Mouse (Mus musculus) liver, embryonic 16.5 days (tissue): ENCODE measurements at regions not wholly inside any gene's neighbourhood (a gene's known extent, or its start where the extent isn't known, plus 50 kb on each side); places are given as distances from the start of the nearest gene placed in this dataset.
A peak's percentile ranks its signal among the peaks of the same experiment; 100 is the strongest.
"Not testable (repeated sequence)": the region's sequence is repeated elsewhere in the genome, so short reads cannot be mapped to it uniquely, and the experiment has no call there.

Source experiments
- ATAC-seq: fragments of 200-750 bp; cut with Nextera tagmentation; 2 replicates; pipeline ENCODE4 v1.8.0; 2017; ENCODE audit warnings: low read depth, mild to moderate bottlenecking, moderate number of reproducible peaks, moderate library complexity
- H3K27ac ChIP-seq: fragments of 300-500 bp; sonication (generic); 2 replicates; pipeline ENCODE4 v1.5.1; 2014; ENCODE audit warnings: mild to moderate bottlenecking, low read length
- H3K27me3 ChIP-seq: fragments of 300-500 bp; sonication (generic); 2 replicates; pipeline ENCODE4 v1.6.1; 2014; ENCODE audit warnings: low read depth, low read length, mixed read lengths; ENCODE audit not compliant: control insufficient read depth, insufficient read depth
- H3K36me3 ChIP-seq: fragments of 300-500 bp; sonication (generic); 2 replicates; pipeline ENCODE4 v1.6.1; 2014; ENCODE audit warnings: mild to moderate bottlenecking; ENCODE audit not compliant: control insufficient read depth, insufficient read depth
- H3K4me1 ChIP-seq: fragments of 300-500 bp; sonication (generic); 2 replicates; pipeline ENCODE4 v1.6.1; 2014; ENCODE audit warnings: low read depth, low read length, mixed read lengths; ENCODE audit not compliant: control insufficient read depth
- H3K4me2 ChIP-seq: fragments of 300-500 bp; sonication (generic); 2 replicates; pipeline ENCODE4 v1.6.1; 2014; ENCODE audit warnings: low read depth, low read length, mixed read lengths
- H3K4me3 ChIP-seq: fragments of 300-500 bp; sonication (generic); 2 replicates; pipeline ENCODE4 v1.5.1; 2014; ENCODE audit warnings: low read depth, mild to moderate bottlenecking, low read length
- H3K9ac ChIP-seq: fragments of 300-500 bp; sonication (generic); 2 replicates; pipeline ENCODE4 v1.6.1; 2014; ENCODE audit warnings: low read depth, low read length
- H3K9me3 ChIP-seq: fragments of 300-500 bp; sonication (generic); replicated peaks from 2 replicates; pipeline ENCODE4 v1.6.1; 2016; ENCODE audit warnings: low read length; ENCODE audit not compliant: control insufficient read depth
- WGBS: fragments of 180-500 bp; shearing (Covaris S2); extraction: QIAGEN DNeasy Blood & Tissue Kit; methylation state at CpG from one replicate; pipeline ENCODE4 v1.1.7; 2014; ENCODE audit not compliant: insufficient replicate concordance; 5-methylcytosine and 5-hydroxymethylcytosine counted together

DNA sequence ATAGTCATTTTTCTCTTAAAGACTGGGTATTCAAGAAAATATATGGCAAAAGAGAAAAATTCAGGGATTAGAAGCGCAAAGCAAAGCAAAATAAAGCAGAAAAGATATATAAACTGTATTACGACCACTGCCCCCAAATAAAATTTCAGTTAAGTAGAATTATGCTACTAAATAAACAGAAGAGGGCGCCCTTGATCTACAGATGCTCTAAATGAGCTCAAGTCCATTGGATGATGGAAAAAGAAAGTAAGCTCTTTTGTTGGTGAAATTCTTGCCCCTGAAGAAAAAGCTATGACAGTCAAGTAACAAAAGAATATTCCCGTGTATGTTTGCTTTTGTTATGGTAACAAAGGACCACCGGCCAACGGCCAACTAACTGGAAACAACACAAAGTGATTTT is 165.5 kb upstream of the Stk26 start:
- Histone ChIP-seq H3K27me3 (no peaks in the 10 kb centered on the region), H3K9ac (no peak overlapping the region), H3K36me3 (no peaks in the 10 kb centered on the region), H3K4me1 (no peaks in the 10 kb centered on the region), H3K27ac (no peak overlapping the region), H3K4me2 (no peak overlapping the region), H3K4me3 (no peak overlapping the region), H3K9me3 (no peaks in the 10 kb centered on the region)
- no peak for ATAC-seq
- WGBS, result 23% methylated on average over 6 of the region's 6 CpGs

DNA sequence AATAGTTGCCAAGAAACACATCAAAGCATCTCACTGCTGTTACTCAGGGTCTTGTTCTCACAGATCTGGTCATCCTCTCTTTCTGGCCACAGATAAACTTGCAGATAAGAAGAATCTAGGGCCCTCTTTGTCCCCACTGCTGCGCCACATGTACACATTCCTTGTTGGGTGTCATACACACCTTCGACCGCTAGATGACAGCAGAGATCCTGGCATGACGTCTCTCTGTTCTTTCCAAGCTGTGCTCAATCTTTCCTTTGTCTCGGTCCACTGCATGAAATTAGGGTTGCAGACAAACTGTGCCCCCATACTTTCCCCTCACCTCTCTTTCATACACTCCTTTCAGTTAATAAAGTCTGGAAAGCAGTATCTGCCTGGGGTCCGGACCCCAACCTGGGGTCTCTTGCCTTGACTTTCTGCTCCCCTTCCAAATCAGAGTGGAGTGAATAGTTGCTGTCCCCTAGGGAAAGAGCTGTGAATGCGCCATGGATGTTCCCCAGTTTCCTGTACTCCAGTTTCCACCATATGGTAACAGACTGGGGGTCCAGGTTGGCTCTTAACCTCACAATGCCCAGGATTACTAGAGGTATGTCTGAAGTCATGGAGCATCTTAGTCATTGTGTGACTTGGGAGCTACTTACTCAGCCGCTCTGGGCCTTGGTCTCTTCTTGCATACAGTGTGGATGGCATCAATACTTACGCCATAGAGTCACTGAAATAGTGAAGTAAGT is 182.8 kb upstream of the Stk26 start:
- no peak for ATAC-seq
- H3K27ac ChIP-seq, result no peak overlapping the region
- H3K4me1 ChIP-seq, result no peaks in the 10 kb centered on the region
- no peaks in the 10 kb centered on the region for H3K9me3 ChIP-seq
- H3K36me3 ChIP-seq, result no peaks in the 10 kb centered on the region
- H3K27me3 ChIP-seq, result no peaks in the 10 kb centered on the region
- WGBS, result 29% methylated on average over 9 of the region's 9 CpGs
- no peak overlapping the region for H3K9ac ChIP-seq
- H3K4me2 ChIP-seq, result no peak overlapping the region
- H3K4me3 ChIP-seq, result no peak overlapping the region

DNA sequence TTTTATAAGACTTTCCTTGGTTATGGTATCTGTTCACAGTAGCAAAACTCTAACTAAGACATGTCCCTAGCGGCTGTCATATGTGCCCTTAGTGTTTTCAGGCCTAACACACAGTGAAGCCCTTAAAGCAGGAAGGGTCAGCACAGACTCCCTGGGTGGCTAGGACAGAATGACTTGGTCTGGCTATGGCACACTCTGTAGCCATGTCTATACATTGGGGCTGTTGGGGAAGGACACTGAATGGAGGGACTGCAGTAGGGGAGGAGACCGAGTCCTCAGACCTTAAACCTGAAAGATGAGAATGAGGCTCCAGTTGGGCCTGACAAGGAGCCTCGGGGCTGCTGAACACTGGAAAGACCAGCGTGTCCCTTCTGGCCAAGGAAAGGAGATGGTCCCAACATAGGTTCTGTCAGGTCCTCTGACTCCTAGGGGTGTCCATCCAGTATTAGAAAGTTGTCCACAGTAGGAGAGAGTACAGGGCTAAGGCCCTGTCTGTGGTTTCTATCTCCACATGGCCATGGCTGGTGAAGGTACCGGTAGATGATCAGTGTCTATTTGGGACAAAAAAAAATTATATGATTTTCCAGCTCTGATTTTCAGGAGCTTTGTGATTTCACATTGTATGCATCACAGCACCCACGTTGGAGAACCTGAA is 183.5 kb upstream of the Stk26 start:
- Histone ChIP-seq H3K9ac (no peak overlapping the region), H3K4me1 (no peaks in the 10 kb centered on the region), H3K9me3 (no peaks in the 10 kb centered on the region), H3K36me3 (no peaks in the 10 kb centered on the region), H3K4me3 (no peak overlapping the region), H3K4me2 (no peak overlapping the region), H3K27ac (no peak overlapping the region), H3K27me3 (no peaks in the 10 kb centered on the region)
- WGBS, result 42% methylated on average over 6 of the region's 6 CpGs
- no peak for ATAC-seq

DNA sequence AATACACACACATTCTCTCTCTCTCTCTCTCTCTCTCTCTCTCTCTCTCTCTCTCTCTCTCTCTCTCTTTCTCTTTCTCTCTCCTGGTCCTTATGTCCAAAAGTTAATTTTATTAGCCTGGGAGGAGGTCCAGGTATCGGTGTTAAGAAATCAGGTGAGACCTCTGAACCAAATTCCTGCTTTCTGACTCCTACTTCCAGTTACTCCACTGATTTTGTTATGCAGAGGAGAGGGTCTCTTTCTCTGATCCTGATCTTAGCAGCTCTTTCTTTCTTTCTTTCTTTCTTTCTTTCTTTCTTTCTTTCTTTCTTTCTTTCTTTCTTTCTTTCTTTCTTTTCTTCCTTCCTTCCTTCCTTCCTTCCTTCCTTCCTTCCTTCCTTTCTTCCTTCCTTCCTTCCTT is 185.5 kb upstream of the Stk26 start:
- not testable (repeated sequence) for H3K9me3 ChIP-seq, H3K9ac ChIP-seq
- 82% methylated on average over 1 of the region's 1 CpGs for WGBS

GRCm38 (mm10) chrX:50641347-50641746 is 199.5 kb upstream of the Stk26 start:
- Histone ChIP-seq H3K9me3 (no peaks in the 10 kb centered on the region), H3K4me3 (no peak overlapping the region), H3K27ac (no peak overlapping the region), H3K9ac (no peak overlapping the region), H3K4me1 (no peaks in the 10 kb centered on the region), H3K27me3 (no peaks in the 10 kb centered on the region), H3K4me2 (no peak overlapping the region), H3K36me3 (no peaks in the 10 kb centered on the region)
- WGBS, result 41% methylated on average over 4 of the region's 4 CpGs
- no peak for ATAC-seq

More for the DNA sequence above, 185.5 kb upstream of the Stk26 start:
- not testable (repeated sequence) for H3K4me1 ChIP-seq, H3K27ac ChIP-seq, H3K27me3 ChIP-seq, H3K36me3 ChIP-seq, ATAC-seq, H3K4me2 ChIP-seq, H3K4me3 ChIP-seq

DNA sequence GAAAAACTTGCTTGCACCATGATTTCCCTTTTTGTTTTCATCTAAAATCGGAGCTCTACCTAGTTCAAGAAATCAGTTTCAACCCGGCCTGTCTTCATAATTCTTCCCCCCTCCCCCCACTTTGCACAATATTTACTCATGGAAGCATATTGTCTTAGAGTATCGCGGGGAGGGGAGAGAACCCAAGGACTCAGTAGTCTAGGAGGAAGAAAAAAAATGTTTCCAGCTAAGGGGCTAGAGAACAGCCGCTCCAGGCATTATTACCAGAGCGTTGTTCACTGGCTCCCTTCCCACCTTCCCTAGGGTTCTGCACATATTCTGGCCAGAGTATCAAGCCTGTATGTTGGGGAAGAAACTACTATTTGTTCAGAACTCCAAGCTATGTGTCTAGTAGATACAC is 205.2 kb upstream of the Stk26 start:
- Histone ChIP-seq H3K4me3 (peak overlapping the region; percentile 61), H3K27me3 (no peaks in the 10 kb centered on the region), H3K27ac (no peak overlapping the region), H3K9me3 (no peaks in the 10 kb centered on the region), H3K9ac (no peak overlapping the region), H3K4me2 (peak overlapping the region; percentile 51), H3K36me3 (no peaks in the 10 kb centered on the region), H3K4me1 (no peaks in the 10 kb centered on the region)
- WGBS, result 33% methylated on average over 6 of the region's 6 CpGs
- peak; percentile 13; the same call in 1 of the 2 replicates for ATAC-seq

DNA sequence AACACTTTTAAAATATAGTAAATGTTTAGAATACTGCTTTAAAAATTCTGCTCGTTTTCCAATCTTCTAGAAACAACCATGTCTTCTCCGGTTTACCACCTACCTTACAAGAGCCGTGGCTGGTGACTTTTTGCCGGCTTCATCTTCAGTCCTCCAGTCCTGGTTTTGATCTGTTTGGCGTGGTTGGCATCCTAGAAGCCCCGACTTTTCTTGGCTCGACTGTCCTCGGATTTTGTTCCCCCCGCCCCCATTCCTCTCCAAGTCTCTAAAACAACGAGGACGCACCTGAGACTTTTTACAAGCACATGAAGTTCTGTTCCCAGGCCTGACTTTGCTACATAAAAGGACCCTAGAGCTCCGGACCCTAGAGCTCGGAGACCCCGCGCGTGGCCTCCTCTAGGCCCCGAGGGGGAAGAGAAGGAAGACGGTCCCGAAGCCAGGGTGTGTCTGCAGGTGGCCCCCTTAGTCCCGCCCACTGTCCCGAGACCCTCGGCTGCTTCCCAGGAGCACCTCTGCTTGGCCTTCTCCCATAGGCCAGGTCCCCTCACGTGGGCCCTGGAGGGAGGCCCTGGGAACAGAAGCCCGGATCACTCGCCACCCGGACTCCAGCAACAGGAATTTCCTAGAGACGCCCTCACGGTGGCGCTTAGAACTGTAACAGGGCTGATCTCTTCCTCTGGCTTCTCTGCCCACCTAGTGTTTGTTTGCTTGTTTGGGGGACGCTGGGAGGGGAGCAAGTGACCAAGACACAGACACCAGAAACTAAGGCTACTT is 205.8 kb upstream of the Stk26 start:
- no peaks in the 10 kb centered on the region for H3K4me1 ChIP-seq
- no peaks in the 10 kb centered on the region for H3K27me3 ChIP-seq
- peak overlapping the region; percentile 34; the same call in 1 of the 2 replicates for H3K9ac ChIP-seq
- peak; percentile 91 for ATAC-seq
- no peaks in the 10 kb centered on the region for H3K9me3 ChIP-seq
- H3K4me3 ChIP-seq, result peak overlapping the region; percentile 61
- WGBS, result 17% methylated on average over 27 of the region's 30 CpGs
- H3K36me3 ChIP-seq, result no peaks in the 10 kb centered on the region
- H3K4me2 ChIP-seq, result peak overlapping the region; percentile 51
- no peak overlapping the region for H3K27ac ChIP-seq

- no peak overlapping the region for H3K9ac ChIP-seq
- no peak for ATAC-seq
- no peak overlapping the region for H3K27ac ChIP-seq
- no peak overlapping the region for H3K4me2 ChIP-seq
- H3K27me3 ChIP-seq, result no peaks in the 10 kb centered on the region
- 47% methylated on average over 6 of the region's 6 CpGs for WGBS
- H3K4me3 ChIP-seq, result no peak overlapping the region
- no peaks in the 10 kb centered on the region for H3K36me3 ChIP-seq
- H3K4me1 ChIP-seq, result no peaks in the 10 kb centered on the region
- no peaks in the 10 kb centered on the region for H3K9me3 ChIP-seq
These were observed 204.2 kb upstream of the Olfr1324 start for GRCm38 (mm10) chrX:50632536-50632935.

DNA sequence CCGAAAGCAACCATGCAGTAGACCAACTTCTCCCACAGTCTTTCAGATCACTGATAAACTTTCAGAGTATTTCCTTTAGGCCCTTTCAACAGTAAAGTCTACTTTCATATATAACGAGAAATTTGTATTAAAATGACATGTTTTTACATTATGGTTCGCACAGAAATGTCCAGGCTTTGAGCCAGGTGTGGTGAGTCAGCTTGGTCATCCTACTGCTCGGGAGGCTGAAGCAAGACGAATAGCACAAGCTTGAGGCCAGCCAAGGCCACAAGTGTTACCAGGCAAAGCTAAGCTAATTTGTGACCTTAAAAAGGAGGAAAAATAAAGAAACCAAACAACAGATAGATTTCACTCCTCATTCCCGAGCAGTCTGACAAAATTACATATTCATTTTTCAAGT is 197.0 kb upstream of the Olfr1324 start:
- Histone ChIP-seq H3K4me1 (no peaks in the 10 kb centered on the region), H3K9ac (no peak overlapping the region), H3K27me3 (no peaks in the 10 kb centered on the region), H3K9me3 (no peaks in the 10 kb centered on the region), H3K4me3 (no peak overlapping the region), H3K4me2 (no peak overlapping the region), H3K36me3 (no peaks in the 10 kb centered on the region), H3K27ac (no peak overlapping the region)
- ATAC-seq, result no peak
- 55% methylated on average over 6 of the region's 6 CpGs for WGBS
